Mouse (Mus musculus): ENCODE data around the gene Dchs1.

Gene Dchs1

GRCm38 (mm10) chr7:105786506-105787284 lies 759 bp downstream of the Dchs1 start:
- in situ Hi-C loops (cut with MboI; ENCODE audit: low sequenced_read_pairs): no loop called here

GRCm38 (mm10) chr7:105784556-105784955 lies 2.9 kb downstream of the Dchs1 start:
- in situ Hi-C loops (cut with MboI; ENCODE audit: low sequenced_read_pairs): no loop called here

GRCm38 (mm10) chr7:105783861-105784260 lies 3.6 kb downstream of the Dchs1 start:
- in situ Hi-C loops (cut with MboI; ENCODE audit: low sequenced_read_pairs): no loop called here

- in situ Hi-C loops (cut with MboI; ENCODE audit: low sequenced_read_pairs): no loop called here
Observed at GRCm38 (mm10) chr7:105778553-105779265, 8.7 kb downstream of the Dchs1 start.

- in situ Hi-C loops (cut with MboI; ENCODE audit: low sequenced_read_pairs): no loop called here
Observed at GRCm38 (mm10) chr7:105777797-105778552, 9.5 kb downstream of the Dchs1 start.

- in situ Hi-C loops (cut with MboI; ENCODE audit: low sequenced_read_pairs): no loop called here
Observed at GRCm38 (mm10) chr7:105777316-105777715, 10.1 kb downstream of the Dchs1 start.

- in situ Hi-C loops (cut with MboI; ENCODE audit: low sequenced_read_pairs): no loop called here
Observed at GRCm38 (mm10) chr7:105776026-105776425, 11.4 kb downstream of the Dchs1 start.

- in situ Hi-C loops (cut with MboI; ENCODE audit: low sequenced_read_pairs): no loop called here
Observed at GRCm38 (mm10) chr7:105774661-105775060, 12.8 kb downstream of the Dchs1 start.

- in situ Hi-C loops (cut with MboI; ENCODE audit: low sequenced_read_pairs): no loop called here
Observed at GRCm38 (mm10) chr7:105773041-105773440, 14.4 kb downstream of the Dchs1 start.

GRCm38 (mm10) chr7:105772331-105772730 lies 15.1 kb downstream of the Dchs1 start:
- in situ Hi-C loops (cut with MboI; ENCODE audit: low sequenced_read_pairs): no loop called here

- in situ Hi-C loops (cut with MboI; ENCODE audit: low sequenced_read_pairs): no loop called here
Observed at GRCm38 (mm10) chr7:105769959-105770358, 17.5 kb downstream of the Dchs1 start.

- in situ Hi-C loops (cut with MboI; ENCODE audit: low sequenced_read_pairs): no loop called here
Observed at GRCm38 (mm10) chr7:105767729-105768165, 19.7 kb downstream of the Dchs1 start.

GRCm38 (mm10) chr7:105764331-105764730 lies 23.1 kb downstream of the Dchs1 start:
- in situ Hi-C loops (cut with MboI; ENCODE audit: low sequenced_read_pairs): no loop called here

- in situ Hi-C loops (cut with MboI; ENCODE audit: low sequenced_read_pairs): no loop called here
Observed at GRCm38 (mm10) chr7:105762517-105763270, 24.8 kb downstream of the Dchs1 start.

- in situ Hi-C loops (cut with MboI; ENCODE audit: low sequenced_read_pairs): no loop called here
Observed at GRCm38 (mm10) chr7:105761813-105762484, 25.5 kb downstream of the Dchs1 start.

GRCm38 (mm10) chr7:105753281-105753680 lies 34.2 kb downstream of the Dchs1 start:
- in situ Hi-C loops (cut with MboI; ENCODE audit: low sequenced_read_pairs): no loop called here

- in situ Hi-C loops (cut with MboI; ENCODE audit: low sequenced_read_pairs): no loop called here
Observed at GRCm38 (mm10) chr7:105752716-105753115, 34.7 kb downstream of the Dchs1 start.

- in situ Hi-C loops (cut with MboI; ENCODE audit: low sequenced_read_pairs): no loop called here
Observed at GRCm38 (mm10) chr7:105751491-105752433, 35.7 kb downstream of the Dchs1 start, which contains the start of gene Tpp1. Gene Tpp1 (minus strand): TSS chr7:105752235.

- in situ Hi-C loops (cut with MboI; ENCODE audit: low sequenced_read_pairs): no loop called here
Observed at GRCm38 (mm10) chr7:105747776-105748175, 39.7 kb downstream of the Dchs1 start.

Data from CH12F3 (cell line).